Mouse (Mus musculus) bone marrow macrophage, adult 2 months (primary cell): ENCODE results near the gene Sephs2. TPM values are rescaled to one million over a fixed set of nuclear protein-coding genes. Genes with fewer than 3 reads are reported as not detected.

Experiments used
- H3K27ac ChIP-seq: 2 replicates; pipeline ENCODE4 v1.5.1; 2012; ENCODE audit warnings: low read depth, low read length; ENCODE audit not compliant: insufficient read depth
- H3K4me1 ChIP-seq: 2 replicates; pipeline ENCODE4 v1.6.1; 2012; ENCODE audit warnings: low read length; ENCODE audit not compliant: control insufficient read depth, insufficient read depth
- H3K4me3 ChIP-seq: 2 replicates; pipeline ENCODE4 v1.5.1; 2012; ENCODE audit warnings: mild to moderate bottlenecking, low read length, moderate library complexity; ENCODE audit not compliant: insufficient read depth
- CTCF ChIP-seq: IDR thresholded peaks from 2 replicates; pipeline ENCODE4 v1.5.1; 2012; ENCODE audit warnings: low read depth, mild to moderate bottlenecking, low read length, moderate library complexity
- POLR2A ChIP-seq: IDR thresholded peaks from 2 replicates; pipeline ENCODE4 v1.6.1; 2012; ENCODE audit warnings: mild to moderate bottlenecking, low read depth, low read length, borderline replicate concordance
- polyA plus RNA-seq: library from polyadenylated mRNA; stranded (reverse); fragments of >200 nt; gene quantifications from 2 replicates; pipeline ENCODE4 v1.2.4, GENCODE M21; 2012; ENCODE audit not compliant: missing spikeins, insufficient read depth, insufficient read length

Sephs2 gene
- polyA plus RNA-seq, 1 experiment = 72.2 TPM

DNA sequence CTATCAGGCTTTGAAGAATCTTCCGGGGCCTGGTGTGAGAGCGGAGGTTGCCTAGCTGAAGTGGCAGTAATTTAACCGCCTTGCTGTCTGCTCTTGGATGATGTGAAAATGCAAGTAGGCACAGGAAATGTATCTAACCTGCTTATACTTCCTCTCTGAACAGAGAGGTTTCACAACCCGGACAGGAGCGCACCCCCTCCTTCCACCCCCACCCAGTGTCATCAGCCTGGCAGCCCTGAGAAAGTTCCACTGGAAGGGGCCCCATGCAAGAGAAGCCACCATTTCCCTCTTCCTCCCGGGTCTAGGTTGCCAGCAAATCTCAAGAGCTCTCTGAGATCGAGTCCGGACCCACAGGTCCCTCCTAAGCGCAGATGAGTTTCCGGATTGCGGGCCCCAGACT, 22.2 kb upstream of the Sephs2 start, which contains the start of gene Itgal:
Itgal (plus strand) TSS at position 163 of the 400 bp plus-strand sequence.
- TF ChIP-seq POLR2A (no peak), CTCF (no peak)
- peaks cover 28% of the 10 kb centered on the region for H3K4me1 ChIP-seq

DNA sequence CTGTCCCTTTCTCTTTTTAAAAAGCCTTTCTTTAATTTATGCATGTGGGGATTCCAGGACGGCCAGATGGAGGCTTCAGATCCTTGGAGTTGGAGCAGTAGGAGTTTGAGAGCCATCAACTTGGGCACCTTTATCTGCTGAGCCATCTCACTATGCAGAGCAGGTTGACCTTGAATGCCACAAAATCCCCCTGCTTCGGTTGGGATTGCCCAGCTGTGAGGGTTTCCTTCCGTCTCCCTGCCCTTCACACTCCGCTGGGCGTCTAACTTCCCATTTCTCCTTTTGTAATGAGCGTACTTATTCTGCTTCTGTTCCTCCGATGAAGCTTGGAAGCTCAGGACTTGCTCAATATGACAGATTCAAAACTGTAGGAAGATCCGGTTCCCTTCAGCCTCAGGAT, 16.3 kb upstream of the Sephs2 start:
- peaks cover 42% of the 10 kb centered on the region for H3K4me1 ChIP-seq
- peak overlapping the region; percentile 60 for H3K27ac ChIP-seq
- 0 out of 2 replicates have a peak overlapping the region, but pooled peaks have one; percentile 12 for H3K4me3 ChIP-seq
- TF ChIP-seq CTCF (no peak), POLR2A (no peak)

More for the DNA sequence above, 22.2 kb upstream of the Sephs2 start, which contains the start of gene Itgal:
- peak within 1 kb of the TSS; percentile 12 for H3K4me3 ChIP-seq
- H3K27ac ChIP-seq = peak within 1 kb of the TSS; percentile 4

DNA sequence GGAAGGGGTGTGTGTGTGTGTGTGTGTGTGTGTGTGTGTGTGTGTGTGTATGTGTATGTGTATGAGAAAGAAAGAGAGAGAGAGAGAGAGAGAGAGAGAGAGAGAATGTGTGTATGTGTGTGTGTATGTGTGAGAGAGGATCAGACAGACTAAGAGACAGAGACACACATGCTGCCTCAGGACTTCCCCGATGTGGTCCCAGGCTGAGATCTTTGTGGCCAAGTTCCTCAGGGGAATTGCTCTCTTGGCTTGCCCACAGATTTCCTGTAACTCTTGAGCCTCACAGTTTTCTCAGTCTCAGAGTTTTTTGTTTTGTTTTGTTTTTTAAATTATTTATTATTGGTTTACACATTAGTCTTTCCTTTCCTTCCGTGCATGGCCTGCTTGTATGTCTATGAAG, 15.5 kb upstream of the Sephs2 start:
- peak overlapping the region; percentile 51 for H3K27ac ChIP-seq

DNA sequence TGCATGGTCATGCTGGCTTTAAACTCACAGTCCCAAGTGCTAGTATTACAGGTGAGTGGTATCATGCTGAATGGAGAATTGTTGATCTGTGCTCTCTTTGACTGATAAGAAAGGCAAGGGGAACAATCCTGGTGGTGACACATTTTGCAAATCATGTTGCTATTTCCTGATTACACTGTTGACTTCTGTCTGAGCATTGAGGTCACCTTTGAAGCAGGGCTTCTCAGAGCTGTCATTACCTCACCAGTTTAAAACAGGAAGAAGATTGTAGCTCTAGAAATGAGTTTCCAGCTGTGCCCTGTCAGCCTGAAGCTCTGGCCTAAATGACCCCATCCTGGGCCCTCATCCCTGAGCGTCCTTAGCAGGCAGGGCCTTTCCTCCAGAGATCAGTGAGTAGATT, 14.1 kb upstream of the Sephs2 start:
- peaks cover 41% of the 10 kb centered on the region for H3K4me1 ChIP-seq
- TF ChIP-seq CTCF = no peak
- TF ChIP-seq POLR2A = no peak
- H3K4me3 ChIP-seq = no peak overlapping the region
- no peak overlapping the region for H3K27ac ChIP-seq

More for the DNA sequence above, 15.5 kb upstream of the Sephs2 start:
- Histone ChIP-seq H3K4me3 (no peak overlapping the region), H3K4me1 (peaks cover 44% of the 10 kb centered on the region)
- no peak for TF ChIP-seq POLR2A
- no peak for TF ChIP-seq CTCF

DNA sequence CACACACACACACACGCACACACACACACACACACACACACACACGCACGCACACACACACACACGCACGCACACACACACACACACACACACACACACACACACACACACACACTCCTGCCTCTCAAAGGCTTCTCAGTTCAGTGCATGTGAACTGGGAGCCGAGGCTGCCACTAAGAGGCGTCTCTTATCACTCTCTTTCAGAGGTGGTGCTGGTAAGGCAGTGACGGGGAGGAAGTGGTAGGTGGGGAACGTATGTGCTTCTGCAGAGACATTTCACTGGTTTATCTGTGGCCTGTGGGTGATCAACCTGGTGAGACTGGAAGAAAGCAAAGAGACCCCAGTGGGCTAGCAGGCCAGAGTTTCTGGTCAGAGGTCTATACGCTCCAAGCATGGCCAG, 11.3 kb upstream of the Sephs2 start:
- TF ChIP-seq POLR2A = no peak
- TF ChIP-seq CTCF = no peak
- Histone ChIP-seq H3K4me1 (peaks cover 25% of the 10 kb centered on the region), H3K27ac (no peak overlapping the region), H3K4me3 (no peak overlapping the region)

DNA sequence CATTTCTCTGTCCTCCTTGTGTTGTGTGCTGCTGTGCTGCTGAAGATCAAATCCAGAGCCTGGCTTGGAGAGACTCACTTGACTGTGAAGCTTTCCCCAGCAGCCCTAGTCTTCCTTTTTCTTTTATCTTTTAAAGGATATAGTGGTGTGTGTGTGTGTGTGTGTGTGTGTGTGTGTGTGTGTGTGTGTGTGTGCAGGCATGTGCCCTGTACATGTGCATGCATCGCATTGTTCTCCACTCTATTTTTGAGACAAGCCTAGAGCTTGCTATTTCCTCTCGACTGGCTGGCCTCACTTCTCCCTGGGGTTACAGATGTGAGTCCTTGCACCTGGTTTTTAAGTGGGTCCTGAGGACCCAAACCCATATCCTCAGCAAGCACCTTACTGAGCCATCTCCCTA, 8.3 kb upstream of the Sephs2 start:
- Histone ChIP-seq H3K4me1 (peaks cover 3% of the 10 kb centered on the region), H3K27ac (no peak overlapping the region), H3K4me3 (no peak overlapping the region)
- TF ChIP-seq CTCF = no peak
- TF ChIP-seq POLR2A = no peak

DNA sequence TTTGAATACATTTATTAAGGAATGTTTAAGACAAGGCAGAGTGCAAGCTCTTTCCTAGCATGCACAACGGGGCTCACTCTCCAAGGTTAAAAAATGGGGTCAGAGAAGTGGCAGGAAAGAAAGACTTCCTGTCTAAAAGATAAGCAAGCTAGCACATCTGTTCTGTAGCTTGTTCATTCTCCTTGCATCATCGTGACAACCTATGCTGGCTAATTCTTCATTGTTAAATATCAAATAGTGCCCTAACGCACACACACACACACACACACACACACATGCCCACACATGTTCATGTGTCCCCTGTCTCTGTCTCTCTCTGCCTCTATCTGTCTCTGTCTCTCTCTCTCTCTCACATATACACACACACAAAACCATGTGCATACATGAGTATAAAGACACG, 7.3 kb upstream of the Sephs2 start:
- no peak overlapping the region for H3K4me3 ChIP-seq
- peaks cover 3% of the 10 kb centered on the region for H3K4me1 ChIP-seq
- TF ChIP-seq CTCF = no peak
- TF ChIP-seq POLR2A = no peak
- H3K27ac ChIP-seq = no peak overlapping the region

DNA sequence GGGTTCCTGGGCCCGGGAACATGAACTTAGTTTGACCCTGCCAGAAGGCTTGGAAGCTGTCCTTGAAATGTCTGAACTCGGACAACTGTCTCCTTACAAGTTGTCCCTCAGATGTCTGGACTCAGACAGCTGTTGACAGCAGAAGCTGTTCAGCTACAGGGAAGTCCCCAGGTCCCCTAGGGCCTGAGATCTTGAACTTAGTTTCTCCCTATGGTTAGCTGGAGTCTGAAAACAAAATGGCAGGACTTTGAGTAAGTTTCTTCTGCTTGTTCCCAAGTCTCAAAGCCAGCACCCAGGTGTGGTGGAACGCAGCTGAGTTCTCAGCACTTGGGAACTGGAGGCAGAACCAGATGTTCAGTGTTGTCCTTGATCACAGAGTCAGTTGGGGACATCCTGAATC, 6.2 kb upstream of the Sephs2 start:
- H3K4me1 ChIP-seq = peaks cover 3% of the 10 kb centered on the region
- H3K4me3 ChIP-seq = no peak overlapping the region
- no peak overlapping the region for H3K27ac ChIP-seq
- TF ChIP-seq CTCF (no peak), POLR2A (no peak)

DNA sequence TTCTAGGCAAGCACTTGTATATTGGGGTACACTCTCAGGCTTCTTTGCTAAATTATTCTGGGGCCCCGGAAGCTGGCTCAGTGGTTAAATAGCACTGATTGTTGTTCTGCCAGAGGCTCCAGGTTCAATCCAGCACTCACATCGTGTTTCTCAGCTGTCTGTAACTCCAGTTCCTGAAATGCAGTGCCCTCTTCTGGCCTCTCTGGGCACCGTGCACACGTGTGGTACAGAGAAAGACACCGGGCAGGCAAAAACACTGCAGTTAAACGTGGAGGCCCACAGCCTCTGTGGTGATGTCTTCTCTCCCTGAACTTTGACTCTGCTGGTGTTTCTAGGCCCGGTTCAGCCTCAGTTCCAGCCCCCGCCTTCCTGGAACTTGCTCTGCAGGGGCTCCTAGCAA, 4.5 kb upstream of the Sephs2 start:
- H3K27ac ChIP-seq = no peak overlapping the region
- H3K4me1 ChIP-seq = peaks cover 5% of the 10 kb centered on the region
- TF ChIP-seq CTCF (peak; percentile 56), POLR2A (no peak)
- no peak overlapping the region for H3K4me3 ChIP-seq

DNA sequence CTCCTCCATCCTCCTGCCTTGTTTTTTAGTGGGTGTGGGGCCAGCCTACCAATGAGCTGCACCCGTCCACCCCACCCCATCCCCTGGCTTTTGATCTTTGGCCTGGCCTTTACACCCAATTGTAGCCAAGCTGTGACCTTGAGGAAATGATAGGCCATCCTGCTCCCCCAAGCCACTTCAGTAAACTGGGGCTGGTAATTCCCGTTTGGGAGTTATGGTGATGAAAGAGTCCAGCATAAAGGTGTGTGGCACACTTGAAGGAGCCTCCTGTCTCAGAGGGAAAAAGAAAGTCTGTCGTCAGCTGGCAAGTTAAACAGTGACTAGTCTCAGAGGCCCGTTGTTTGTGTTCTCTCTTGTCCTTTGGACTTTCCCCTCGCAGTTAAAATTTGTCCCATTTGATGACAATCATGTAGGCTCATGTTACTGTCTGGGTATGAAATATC, 2.7 kb upstream of the Sephs2 start:
- Histone ChIP-seq H3K27ac (no peak overlapping the region), H3K4me1 (peaks cover 17% of the 10 kb centered on the region), H3K4me3 (no peak overlapping the region)
- TF ChIP-seq POLR2A = no peak
- TF ChIP-seq CTCF = no peak
